Mouse (Mus musculus): ENCODE measurements at regions not wholly inside any gene's neighbourhood (a gene's known extent, or its start where the extent isn't known, plus 50 kb on each side); places are given as distances from the start of the nearest gene placed in this dataset.

- no peak for ATAC-seq (replicated peaks; ENCODE audit: extremely low read depth, insufficient read depth, low FRiP score)
- no peak overlapping the region for H3K4me2 ChIP-seq (ENCODE audit: low read depth, low read length)
- no peaks in the 10 kb centered on the region for H3K9me3 ChIP-seq (replicated peaks; ENCODE audit: control insufficient read depth, low read length)
- WGBS, result 8% methylated on average over 2 of the region's 2 CpGs
- no peaks in the 10 kb centered on the region for H3K4me1 ChIP-seq (ENCODE audit: control insufficient read depth, insufficient read depth, low read length)
- no peak overlapping the region for H3K4me3 ChIP-seq (ENCODE audit: low read length)
- peaks cover 6% of the 10 kb centered on the region for H3K27me3 ChIP-seq (ENCODE audit: control insufficient read depth, insufficient read depth, low read length)
- H3K9ac ChIP-seq (ENCODE audit: low read length), result no peak overlapping the region
- H3K27ac ChIP-seq (ENCODE audit: low read length), result no peak overlapping the region
- H3K36me3 ChIP-seq (ENCODE audit: control insufficient read depth, insufficient read depth), result no peaks in the 10 kb centered on the region
Observed at GRCm38 (mm10) chr11:84729189-84729588, 90.1 kb downstream of the Mrm1 start.

GRCm38 (mm10) chr11:84725936-84726613 lies 93.2 kb downstream of the Mrm1 start:
- no peaks in the 10 kb centered on the region for H3K4me1 ChIP-seq (ENCODE audit: control insufficient read depth, insufficient read depth, low read length)

GRCm38 (mm10) chr11:84725177-84725792 lies 94.0 kb downstream of the Mrm1 start:
- WGBS, result 45% methylated on average over 11 of the region's 11 CpGs
- H3K36me3 ChIP-seq (ENCODE audit: control insufficient read depth, insufficient read depth), result no peaks in the 10 kb centered on the region
- no peak for ATAC-seq (replicated peaks; ENCODE audit: extremely low read depth, insufficient read depth, low FRiP score)
- H3K4me2 ChIP-seq (ENCODE audit: low read depth, low read length), result no peak overlapping the region
- H3K27ac ChIP-seq (ENCODE audit: low read length), result no peak overlapping the region
- no peak overlapping the region for H3K4me3 ChIP-seq (ENCODE audit: low read length)
- H3K4me1 ChIP-seq (ENCODE audit: control insufficient read depth, insufficient read depth, low read length), result no peaks in the 10 kb centered on the region
- H3K9ac ChIP-seq (ENCODE audit: low read length), result no peak overlapping the region
- peaks cover 19% of the 10 kb centered on the region for H3K27me3 ChIP-seq (ENCODE audit: control insufficient read depth, insufficient read depth, low read length)
- no peaks in the 10 kb centered on the region for H3K9me3 ChIP-seq (replicated peaks; ENCODE audit: control insufficient read depth, low read length)

More at GRCm38 (mm10) chr11:84725936-84726613, 93.2 kb downstream of the Mrm1 start:
- no peak for ATAC-seq (replicated peaks; ENCODE audit: extremely low read depth, insufficient read depth, low FRiP score)
- H3K4me2 ChIP-seq (ENCODE audit: low read depth, low read length), result no peak overlapping the region
- H3K9me3 ChIP-seq (replicated peaks; ENCODE audit: control insufficient read depth, low read length), result no peaks in the 10 kb centered on the region
- peaks cover 19% of the 10 kb centered on the region for H3K27me3 ChIP-seq (ENCODE audit: control insufficient read depth, insufficient read depth, low read length)
- H3K27ac ChIP-seq (ENCODE audit: low read length), result no peak overlapping the region
- no peak overlapping the region for H3K9ac ChIP-seq (ENCODE audit: low read length)
- H3K36me3 ChIP-seq (ENCODE audit: control insufficient read depth, insufficient read depth), result no peaks in the 10 kb centered on the region
- WGBS, result 71% methylated on average over 18 of the region's 18 CpGs
- no peak overlapping the region for H3K4me3 ChIP-seq (ENCODE audit: low read length)

- Histone ChIP-seq H3K9me3 (replicated peaks; ENCODE audit: control insufficient read depth, low read length) (no peaks in the 10 kb centered on the region), H3K4me2 (ENCODE audit: low read depth, low read length) (no peak overlapping the region), H3K4me3 (ENCODE audit: low read length) (no peak overlapping the region), H3K4me1 (ENCODE audit: control insufficient read depth, insufficient read depth, low read length) (no peaks in the 10 kb centered on the region), H3K9ac (ENCODE audit: low read length) (no peak overlapping the region), H3K27me3 (ENCODE audit: control insufficient read depth, insufficient read depth, low read length) (peaks cover 19% of the 10 kb centered on the region), H3K27ac (ENCODE audit: low read length) (no peak overlapping the region), H3K36me3 (ENCODE audit: control insufficient read depth, insufficient read depth) (no peaks in the 10 kb centered on the region)
- WGBS, result 3% methylated on average over 18 of the region's 18 CpGs
- ATAC-seq (replicated peaks; ENCODE audit: extremely low read depth, insufficient read depth, low FRiP score), result no peak; the same call in 1 of the 2 replicates
Observed at GRCm38 (mm10) chr11:84724080-84724479, 95.2 kb downstream of the Mrm1 start.

- Histone ChIP-seq H3K4me2 (ENCODE audit: low read depth, low read length) (no peak overlapping the region), H3K9me3 (replicated peaks; ENCODE audit: control insufficient read depth, low read length) (no peaks in the 10 kb centered on the region), H3K36me3 (ENCODE audit: control insufficient read depth, insufficient read depth) (no peaks in the 10 kb centered on the region), H3K9ac (ENCODE audit: low read length) (no peak overlapping the region), H3K4me3 (ENCODE audit: low read length) (no peak overlapping the region), H3K4me1 (ENCODE audit: control insufficient read depth, insufficient read depth, low read length) (no peaks in the 10 kb centered on the region), H3K27me3 (ENCODE audit: control insufficient read depth, insufficient read depth, low read length) (peaks cover 19% of the 10 kb centered on the region), H3K27ac (ENCODE audit: low read length) (no peak overlapping the region)
- 55% methylated on average over 12 of the region's 12 CpGs for WGBS
- ATAC-seq (replicated peaks; ENCODE audit: extremely low read depth, insufficient read depth, low FRiP score), result no peak
Observed at GRCm38 (mm10) chr11:84722658-84723201, 96.6 kb downstream of the Mrm1 start.

- Histone ChIP-seq H3K4me3 (ENCODE audit: low read length) (no peak overlapping the region), H3K36me3 (ENCODE audit: control insufficient read depth, insufficient read depth) (no peaks in the 10 kb centered on the region), H3K27ac (ENCODE audit: low read length) (no peak overlapping the region), H3K9me3 (replicated peaks; ENCODE audit: control insufficient read depth, low read length) (no peaks in the 10 kb centered on the region), H3K4me1 (ENCODE audit: control insufficient read depth, insufficient read depth, low read length) (no peaks in the 10 kb centered on the region), H3K27me3 (ENCODE audit: control insufficient read depth, insufficient read depth, low read length) (peaks cover 19% of the 10 kb centered on the region), H3K9ac (ENCODE audit: low read length) (no peak overlapping the region), H3K4me2 (ENCODE audit: low read depth, low read length) (no peak overlapping the region)
- 29% methylated on average over 3 of the region's 3 CpGs for WGBS
- no peak for ATAC-seq (replicated peaks; ENCODE audit: extremely low read depth, insufficient read depth, low FRiP score)
Observed at GRCm38 (mm10) chr11:84721979-84722378, 97.3 kb downstream of the Mrm1 start.

- peaks cover 19% of the 10 kb centered on the region for H3K27me3 ChIP-seq (ENCODE audit: control insufficient read depth, insufficient read depth, low read length)
- no peaks in the 10 kb centered on the region for H3K9me3 ChIP-seq (replicated peaks; ENCODE audit: control insufficient read depth, low read length)
- H3K36me3 ChIP-seq (ENCODE audit: control insufficient read depth, insufficient read depth), result no peaks in the 10 kb centered on the region
- H3K4me1 ChIP-seq (ENCODE audit: control insufficient read depth, insufficient read depth, low read length), result no peaks in the 10 kb centered on the region
- no peak overlapping the region for H3K4me3 ChIP-seq (ENCODE audit: low read length)
- no peak for ATAC-seq (replicated peaks; ENCODE audit: extremely low read depth, insufficient read depth, low FRiP score)
- WGBS, result 68% methylated on average over 2 of the region's 2 CpGs
- H3K9ac ChIP-seq (ENCODE audit: low read length), result no peak overlapping the region
- no peak overlapping the region for H3K4me2 ChIP-seq (ENCODE audit: low read depth, low read length)
- no peak overlapping the region for H3K27ac ChIP-seq (ENCODE audit: low read length)
Observed at GRCm38 (mm10) chr11:84721150-84721549, 98.2 kb downstream of the Mrm1 start.

- Histone ChIP-seq H3K9ac (ENCODE audit: low read length) (no peak overlapping the region), H3K36me3 (ENCODE audit: control insufficient read depth, insufficient read depth) (no peaks in the 10 kb centered on the region), H3K4me3 (ENCODE audit: low read length) (no peak overlapping the region), H3K4me2 (ENCODE audit: low read depth, low read length) (no peak overlapping the region), H3K4me1 (ENCODE audit: control insufficient read depth, insufficient read depth, low read length) (no peaks in the 10 kb centered on the region), H3K27ac (ENCODE audit: low read length) (no peak overlapping the region), H3K9me3 (replicated peaks; ENCODE audit: control insufficient read depth, low read length) (no peaks in the 10 kb centered on the region), H3K27me3 (ENCODE audit: control insufficient read depth, insufficient read depth, low read length) (peaks cover 18% of the 10 kb centered on the region)
- ATAC-seq (replicated peaks; ENCODE audit: extremely low read depth, insufficient read depth, low FRiP score), result no peak
- 79% methylated on average over 1 of the region's 1 CpGs for WGBS
Observed at GRCm38 (mm10) chr11:84719781-84720180, 99.5 kb downstream of the Mrm1 start.

GRCm38 (mm10) chr11:84712731-84713130 lies 106.6 kb downstream of the Mrm1 start:
- Histone ChIP-seq H3K4me1 (ENCODE audit: control insufficient read depth, insufficient read depth, low read length) (no peaks in the 10 kb centered on the region), H3K36me3 (ENCODE audit: control insufficient read depth, insufficient read depth) (no peaks in the 10 kb centered on the region), H3K27ac (ENCODE audit: low read length) (no peak overlapping the region), H3K9ac (ENCODE audit: low read length) (no peak overlapping the region), H3K4me2 (ENCODE audit: low read depth, low read length) (no peak overlapping the region), H3K9me3 (replicated peaks; ENCODE audit: control insufficient read depth, low read length) (no peaks in the 10 kb centered on the region), H3K27me3 (ENCODE audit: control insufficient read depth, insufficient read depth, low read length) (peaks cover 14% of the 10 kb centered on the region), H3K4me3 (ENCODE audit: low read length) (no peak overlapping the region)
- WGBS, result 73% methylated on average over 6 of the region's 6 CpGs
- no peak for ATAC-seq (replicated peaks; ENCODE audit: extremely low read depth, insufficient read depth, low FRiP score)

Measured in heart, embryonic 16.5 days (tissue).